Mouse (Mus musculus): ENCODE measurements at regions not wholly inside any gene's neighbourhood (a gene's known extent, or its start where the extent isn't known, plus 50 kb on each side); places are given as distances from the start of the nearest gene placed in this dataset.

DNA sequence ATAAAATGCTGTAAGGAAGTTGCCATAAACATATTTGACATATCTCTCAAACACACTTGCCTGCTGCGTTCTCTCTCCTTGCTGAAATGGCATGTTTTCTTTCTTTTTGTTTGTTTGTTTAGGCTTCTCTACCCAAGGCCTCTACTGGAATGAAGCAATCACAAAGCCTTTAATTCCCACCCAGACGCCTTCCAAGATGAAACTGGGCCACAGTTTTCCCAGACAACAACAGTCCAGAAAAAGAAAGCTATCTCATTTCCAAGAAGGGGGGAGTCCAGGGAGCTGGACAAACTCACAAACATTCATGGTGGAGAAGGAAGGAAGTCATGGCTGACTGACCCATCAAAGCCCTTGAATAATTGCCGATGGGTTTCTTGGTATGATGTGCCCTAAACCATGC is 234.1 kb downstream of the Gm45692 start:
- TF ChIP-seq CTCF (IDR thresholded peaks at IDR 0.05; ENCODE audit: control insufficient read depth, insufficient read depth, insufficient read length) (no peak), MAX (IDR thresholded peaks at IDR 0.05) (no peak), USF1 (IDR thresholded peaks at IDR 0.05; ENCODE audit: low read depth) (no peak), CEBPB (IDR thresholded peaks at IDR 0.05; ENCODE audit: low read depth) (no peak), MYOG (IDR thresholded peaks at IDR 0.05; ENCODE audit: control insufficient read depth, extremely low read depth, insufficient read length) (no peak)

All from C2C12 (cell line).